Mouse (Mus musculus): ENCODE data around the gene Htatsf1. TPM values are rescaled to one million over a fixed set of nuclear protein-coding genes. Genes with fewer than 3 reads are reported as not detected.

The Htatsf1 gene
- total RNA-seq (2023): 10 to 100 TPM; 15.4 to 17.2 TPM

DNA sequence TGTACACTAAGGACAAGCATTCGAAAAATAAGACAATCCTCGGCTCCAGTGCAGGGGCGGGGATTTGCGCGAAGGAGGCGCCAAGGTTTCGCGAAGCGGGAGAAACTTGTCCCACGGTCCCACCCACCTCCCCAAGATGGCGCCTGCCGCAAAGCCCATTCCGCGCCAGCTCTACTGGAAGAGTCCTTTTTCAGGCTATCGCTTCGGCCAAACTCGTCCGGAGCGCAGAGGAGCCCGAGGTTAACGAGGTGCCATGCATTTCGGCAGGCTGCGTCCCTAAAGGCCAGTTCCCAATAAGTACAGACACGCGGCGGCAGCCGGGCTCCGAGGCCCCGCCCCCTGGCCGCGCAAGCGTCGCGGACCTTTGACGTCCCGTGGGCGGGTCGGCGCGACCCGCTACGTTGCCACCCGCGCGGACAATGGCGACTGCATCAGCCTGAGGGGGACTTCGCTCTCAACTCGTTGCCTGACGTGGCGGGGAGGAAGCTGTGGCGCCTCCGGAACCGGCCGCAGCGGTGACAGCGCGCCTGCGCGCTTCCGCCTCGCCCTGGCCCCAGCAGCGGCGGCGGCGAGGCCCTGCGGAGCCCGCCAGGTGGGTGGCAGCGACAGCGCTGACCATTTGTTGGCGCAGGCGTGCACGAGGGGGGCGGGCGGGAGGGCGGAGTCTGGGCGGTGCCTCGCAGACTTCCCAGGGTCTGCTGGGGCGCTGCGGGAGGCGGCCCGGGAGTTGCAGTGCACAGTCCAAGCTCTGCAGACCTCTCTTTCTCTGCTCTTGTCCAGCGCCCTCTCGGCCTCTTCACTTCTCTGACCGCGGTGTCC, at the start of gene Htatsf1:
Gene Htatsf1, plus strand, starts transcription at position 410 of the 819 bp plus-strand sequence.

DNA sequence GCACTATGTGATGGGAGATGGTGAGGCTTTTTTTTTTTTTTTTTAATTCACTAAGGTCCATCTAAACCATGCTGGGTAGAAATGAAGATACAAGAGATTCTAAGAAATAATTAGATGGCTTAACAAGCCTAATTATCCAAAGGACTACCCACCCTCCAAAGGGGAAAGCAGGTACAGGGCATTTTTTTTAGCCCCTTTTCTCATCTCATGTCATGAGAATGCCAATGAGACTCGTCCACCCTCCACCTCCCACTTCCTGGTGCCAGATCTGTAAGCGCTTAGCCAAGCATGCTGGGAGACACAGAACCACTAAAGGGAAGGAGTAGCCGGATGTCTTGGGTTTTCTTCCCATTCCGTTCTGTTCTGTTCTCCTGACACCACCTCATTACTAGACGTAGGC, 10.6 kb upstream of the Htatsf1 start, which contains the start of gene Brs3:
Gene Brs3, plus strand, starts transcription at position 301 of the 400 bp plus-strand sequence.

GRCm38 (mm10) chrX:57087806-57088205, 34.4 kb downstream of the Htatsf1 start, which contains the start of gene Vgll1:
Gene Vgll1 (plus strand): TSS chrX:57088106.

Other genes starting within 250 kb of the Htatsf1 start
- 1 to 10 TPM; 1.2 to 2.3 TPM for gene Map7d3, start 231.3 kb upstream of the Htatsf1 start, total RNA-seq (2023)
- gene Adgrg4, start 183.4 kb upstream of the Htatsf1 start, total RNA-seq (2023): not detected
- gene Brs3, start 10.5 kb upstream of the Htatsf1 start, total RNA-seq (2023): not detected
- not detected for gene Vgll1, start 34.5 kb downstream of the Htatsf1 start, total RNA-seq (2023)
- not detected for gene Cd40lg, start 158.6 kb downstream of the Htatsf1 start, total RNA-seq (2023)